Mouse (Mus musculus): ENCODE results near the gene Hsph1.

- TF ChIP-seq CTCF (IDR thresholded peaks at IDR 0.05; ENCODE audit: low read depth, low read length) (no peak), POLR2A (IDR thresholded peaks at IDR 0.05; ENCODE audit: insufficient read depth, low read length) (no peak)
These were observed 29.0 kb downstream of the Hsph1 start for GRCm38 (mm10) chr5:149607083-149607720.

Data from ES-Bruce4 (cell line).